Mouse (Mus musculus) midbrain, embryonic 14.5 days (tissue): ENCODE data around the gene Trappc6a. TPM values are rescaled to one million over a fixed set of nuclear protein-coding genes. Genes with fewer than 3 reads are reported as not detected.

Experiments used
- ATAC-seq: fragments of 200-750 bp; cut with Nextera tagmentation; 2 replicates; pipeline ENCODE4 v1.8.0; 2017; ENCODE audit warnings: moderate number of reproducible peaks, moderate library complexity; ENCODE audit not compliant: low FRiP score, low TSS enrichment
- DNase-seq: peaks from one replicate; pipeline ENCODE4 v3.0.0-alpha.2; 2015
- H3K27ac ChIP-seq: fragments of 300-500 bp; sonication (generic); replicated peaks from 2 replicates; pipeline ENCODE4 v1.5.1; 2014; ENCODE audit warnings: mild to moderate bottlenecking, low read depth, low read length, moderate library complexity
- H3K27me3 ChIP-seq: fragments of 300-500 bp; sonication (generic); 2 replicates; pipeline ENCODE4 v1.6.1; 2014; ENCODE audit warnings: low read length, control low read depth, mixed read lengths; ENCODE audit not compliant: control insufficient read depth, insufficient read depth
- H3K36me3 ChIP-seq: fragments of 300-500 bp; sonication (generic); 2 replicates; pipeline ENCODE4 v1.6.1; 2014; ENCODE audit warnings: low read length, control low read depth; ENCODE audit not compliant: control insufficient read depth, insufficient read depth
- H3K4me1 ChIP-seq: fragments of 300-500 bp; sonication (generic); 2 replicates; pipeline ENCODE4 v1.6.1; 2014; ENCODE audit warnings: mild to moderate bottlenecking, antibody characterized with exemption, low read length, control low read depth; ENCODE audit not compliant: control insufficient read depth, insufficient read depth
- H3K4me2 ChIP-seq: fragments of 300-500 bp; sonication (generic); 2 replicates; pipeline ENCODE4 v1.6.1; 2014; ENCODE audit warnings: mild to moderate bottlenecking, low read length, moderate library complexity
- H3K4me3 ChIP-seq: fragments of 300-500 bp; sonication (generic); replicated peaks from 2 replicates; pipeline ENCODE4 v1.5.1; 2014; ENCODE audit warnings: low read depth, low read length
- H3K9ac ChIP-seq: fragments of 300-500 bp; sonication (generic); replicated peaks from 2 replicates; pipeline ENCODE4 v1.6.1; 2014; ENCODE audit warnings: mild to moderate bottlenecking, low read length, moderate library complexity
- H3K9me3 ChIP-seq: fragments of 300-500 bp; sonication (generic); 2 replicates; pipeline ENCODE4 v1.6.1; 2016; ENCODE audit warnings: low read length, control low read depth, mixed read lengths; ENCODE audit not compliant: control insufficient read depth
- WGBS: fragments of 180-500 bp; shearing (Covaris S2); extraction: QIAGEN DNeasy Blood & Tissue Kit; methylation state at CpG from one replicate; pipeline ENCODE4 v1.1.7; 2014; 5-methylcytosine and 5-hydroxymethylcytosine counted together
- polyA plus RNA-seq: library from polyadenylated mRNA; unstranded; fragments of >200 nt; fragmentation: Nextera tagmentation; extraction: Ambion mirVana; gene quantifications from 2 replicates; pipeline ENCODE4 v1.2.1, GENCODE M21; 2014

The Trappc6a gene
- polyA plus RNA-seq, 1 experiment from 2014 or later = 30.1 TPM

DNA sequence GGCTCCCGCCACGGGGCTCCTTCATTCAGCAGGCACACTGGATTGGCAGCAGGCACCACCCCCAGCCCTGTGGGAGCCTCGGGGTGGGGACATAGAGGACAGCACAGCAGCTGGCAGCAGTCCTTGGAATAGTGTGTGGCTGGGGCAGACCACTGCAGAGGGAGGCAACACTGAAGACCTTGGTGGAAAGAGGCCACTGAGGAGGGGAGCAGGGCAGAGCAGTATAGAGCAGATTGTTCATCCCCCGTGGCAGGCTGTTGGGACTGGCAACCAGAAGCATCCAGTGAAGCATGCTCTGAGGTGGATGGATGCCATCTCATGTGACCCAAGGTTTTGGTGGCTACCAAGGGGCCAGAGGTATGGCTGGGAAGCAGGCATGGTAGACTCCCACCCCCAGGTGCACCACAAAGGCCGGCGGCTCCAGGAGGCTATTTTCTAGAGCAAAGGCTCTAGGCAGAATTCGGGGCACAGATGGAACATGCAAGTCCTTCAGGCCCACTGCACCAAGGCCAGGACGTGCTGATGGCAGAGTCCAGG lies 34.0 kb downstream of the Trappc6a start:
- Histone ChIP-seq H3K4me1 (peaks cover 11% of the 10 kb centered on the region; the same call in 1 of the 2 replicates), H3K27me3 (no peaks in the 10 kb centered on the region), H3K4me2 (no peak overlapping the region), H3K4me3 (no peak overlapping the region), H3K27ac (peak overlapping the region; percentile 38; the same call in 1 of the 2 replicates), H3K9ac (no peak overlapping the region), H3K9me3 (no peaks in the 10 kb centered on the region), H3K36me3 (no peaks in the 10 kb centered on the region)
- DNase-seq (peak; percentile 64), ATAC-seq (peak; percentile 83)
- 53% methylated on average over 8 of the region's 8 CpGs for WGBS

DNA sequence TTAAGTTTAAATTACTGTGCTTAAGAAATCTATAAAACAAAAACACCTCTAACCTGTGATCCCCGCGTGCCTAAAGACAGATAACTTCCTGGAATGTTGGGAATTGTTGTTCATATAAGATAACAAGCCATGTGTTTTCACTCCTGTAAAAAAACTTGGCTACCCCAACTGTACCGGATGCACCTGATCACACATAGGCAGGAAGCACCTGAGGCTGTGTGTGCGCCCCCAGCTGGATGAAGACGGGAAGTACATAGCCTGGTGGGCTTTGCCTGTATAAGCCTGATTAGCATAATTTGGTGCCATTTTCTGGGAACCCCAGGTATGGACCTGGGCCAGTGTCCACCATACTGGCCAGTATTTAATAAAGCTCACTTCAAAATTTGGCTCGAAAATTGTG lies 35.4 kb downstream of the Trappc6a start:
- no peaks in the 10 kb centered on the region for H3K36me3 ChIP-seq
- peaks cover 11% of the 10 kb centered on the region; the same call in 1 of the 2 replicates for H3K4me1 ChIP-seq
- DNase-seq (no peak), ATAC-seq (no peak)
- no peak overlapping the region for H3K4me3 ChIP-seq
- H3K9me3 ChIP-seq = no peaks in the 10 kb centered on the region
- no peak overlapping the region for H3K4me2 ChIP-seq
- no peak overlapping the region for H3K9ac ChIP-seq
- H3K27ac ChIP-seq = no peak overlapping the region
- WGBS = 63% methylated on average over 6 of the region's 6 CpGs
- no peaks in the 10 kb centered on the region for H3K27me3 ChIP-seq

DNA sequence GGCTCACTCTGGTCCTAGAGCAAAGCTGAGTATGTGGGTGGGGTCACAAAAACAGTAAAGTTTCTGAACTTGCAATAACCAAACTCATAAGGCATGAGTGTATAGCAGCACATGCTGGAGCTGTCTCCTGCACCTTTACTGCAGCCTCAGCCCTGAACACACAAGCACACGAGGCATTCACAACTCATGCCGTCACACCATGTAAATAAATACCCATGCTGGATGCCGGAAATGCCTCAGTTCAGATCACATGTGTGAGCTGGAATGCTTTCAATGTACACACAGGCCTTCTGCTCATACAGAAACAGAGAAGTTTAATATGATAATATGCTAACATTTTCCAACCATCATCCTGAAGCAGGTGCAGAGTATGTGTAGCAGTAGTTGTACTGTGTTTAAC lies 37.8 kb downstream of the Trappc6a start:
- H3K4me3 ChIP-seq = no peak overlapping the region
- whole genome bisulfite sequencing = 84% methylated on average over 3 of the region's 3 CpGs
- H3K9me3 ChIP-seq = no peaks in the 10 kb centered on the region
- H3K27ac ChIP-seq = no peak overlapping the region
- H3K4me1 ChIP-seq = peaks cover 11% of the 10 kb centered on the region; the same call in 1 of the 2 replicates
- H3K27me3 ChIP-seq = no peaks in the 10 kb centered on the region
- no peaks in the 10 kb centered on the region for H3K36me3 ChIP-seq
- DNase-seq (no peak), ATAC-seq (no peak)
- H3K9ac ChIP-seq = no peak overlapping the region
- H3K4me2 ChIP-seq = no peak overlapping the region

DNA sequence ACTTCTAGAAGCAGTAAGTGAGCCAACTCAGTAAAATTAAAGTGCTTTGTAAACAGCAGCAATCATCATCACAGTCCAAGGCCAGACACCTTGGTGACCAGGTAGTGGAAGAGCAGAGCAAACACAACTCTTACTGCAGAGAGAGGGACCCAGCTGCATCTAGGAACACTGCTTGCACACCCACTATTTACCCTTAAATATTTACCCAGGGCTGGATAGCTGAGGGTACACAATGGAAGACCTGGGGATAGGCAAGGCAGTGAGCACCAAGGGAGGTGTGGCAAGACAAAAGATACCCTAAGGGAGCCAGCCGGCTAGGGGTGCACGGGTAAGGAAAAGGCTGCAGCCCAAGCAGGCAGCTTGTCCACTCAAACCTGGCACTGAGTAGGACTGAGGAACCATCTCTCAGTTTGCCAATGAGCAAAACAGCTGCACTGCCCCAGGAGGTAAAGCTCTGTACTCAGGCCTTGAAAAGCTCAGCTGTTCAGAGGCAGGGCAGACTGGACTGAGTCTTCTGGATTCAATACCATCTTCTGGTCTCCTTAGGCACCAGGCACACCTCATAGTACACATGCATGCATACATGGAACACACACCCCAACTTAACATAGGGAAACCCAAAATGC lies 39.3 kb downstream of the Trappc6a start:
- Histone ChIP-seq H3K36me3 (0 out of 2 replicates have a peak, but pooled peaks cover under 1% of the 10 kb centered on the region), H3K4me2 (no peak overlapping the region), H3K27me3 (no peaks in the 10 kb centered on the region), H3K4me1 (peaks cover 4% of the 10 kb centered on the region; the same call in 1 of the 2 replicates), H3K4me3 (no peak overlapping the region), H3K9ac (no peak overlapping the region), H3K9me3 (no peaks in the 10 kb centered on the region), H3K27ac (no peak overlapping the region)
- WGBS = 48% methylated on average over 2 of the region's 2 CpGs
- DNase-seq (no peak), ATAC-seq (no peak)

DNA sequence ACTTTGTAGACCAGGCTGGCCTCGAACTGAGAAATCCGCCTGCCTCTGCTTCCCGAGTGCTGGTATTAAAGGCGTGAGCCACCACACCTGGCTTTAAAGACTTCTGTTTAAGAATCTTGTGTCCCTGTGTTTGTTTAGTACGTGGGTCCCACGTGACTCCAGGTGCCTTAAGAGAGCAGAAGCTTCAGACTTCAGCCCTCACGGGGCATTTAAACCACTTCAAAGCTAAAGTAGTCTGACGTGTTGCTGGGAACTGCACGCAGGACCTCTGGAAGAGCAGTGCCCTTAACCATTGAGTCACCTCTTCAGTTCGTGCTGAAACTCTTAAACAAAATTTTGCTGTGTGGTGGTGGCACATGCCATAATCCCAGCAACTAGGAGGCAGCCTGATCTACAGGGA lies 41.2 kb downstream of the Trappc6a start:
- 92% methylated on average over 10 of the region's 10 CpGs for WGBS
- H3K36me3 ChIP-seq = peaks cover 8% of the 10 kb centered on the region; the same call in 1 of the 2 replicates

DNA sequence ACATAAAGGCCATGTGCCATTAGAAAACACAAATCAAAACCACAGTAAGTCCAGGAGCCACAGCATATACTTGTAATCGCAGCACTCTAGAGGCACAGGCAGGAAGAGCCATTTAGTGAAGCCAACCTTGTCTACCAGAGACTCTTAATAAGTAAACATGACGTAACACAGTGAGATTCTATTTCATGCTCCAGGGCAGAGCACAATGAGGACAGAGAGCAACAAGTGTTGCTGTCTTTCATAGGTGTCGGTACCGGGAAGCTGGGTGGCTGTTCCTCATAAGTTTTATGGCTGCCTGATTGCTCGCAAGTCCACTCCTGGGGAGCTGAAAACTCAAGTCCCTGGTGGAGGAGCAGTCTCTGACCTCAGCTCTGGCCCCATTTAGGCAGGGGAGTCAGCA lies 43.4 kb downstream of the Trappc6a start:
- Histone ChIP-seq H3K4me3 (no peak overlapping the region), H3K36me3 (peaks cover 19% of the 10 kb centered on the region), H3K27ac (no peak overlapping the region), H3K27me3 (no peaks in the 10 kb centered on the region), H3K4me1 (no peaks in the 10 kb centered on the region), H3K4me2 (no peak overlapping the region), H3K9me3 (no peaks in the 10 kb centered on the region), H3K9ac (no peak overlapping the region)
- no peak for ATAC-seq
- WGBS = 87% methylated on average over 5 of the region's 5 CpGs
- DNase-seq = no peak

More for the DNA sequence above, 41.2 kb downstream of the Trappc6a start:
- ATAC-seq = no peak
- Histone ChIP-seq H3K4me3 (no peak overlapping the region), H3K27me3 (no peaks in the 10 kb centered on the region), H3K9me3 (no peaks in the 10 kb centered on the region), H3K4me2 (no peak overlapping the region), H3K27ac (no peak overlapping the region), H3K9ac (no peak overlapping the region), H3K4me1 (no peaks in the 10 kb centered on the region)
- no peak for DNase-seq

DNA sequence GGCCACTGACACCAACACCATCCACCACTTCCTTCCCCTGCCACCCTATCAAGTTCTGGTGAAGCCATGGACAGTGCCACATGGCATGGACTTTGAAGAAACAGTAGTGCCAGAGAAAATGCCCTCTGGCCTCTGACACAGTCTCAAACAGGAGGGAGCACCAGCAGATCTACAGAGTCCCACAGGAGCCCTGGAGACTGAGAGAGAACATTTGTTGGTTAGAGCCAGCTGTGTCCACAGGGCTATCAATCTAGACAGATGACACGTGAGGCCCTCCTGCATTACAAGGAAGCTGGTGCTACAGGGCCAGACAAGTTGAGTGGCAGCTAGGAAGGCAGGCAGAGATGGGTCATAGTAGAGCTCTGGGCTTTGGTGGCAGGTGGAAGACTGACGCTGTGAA lies 44.2 kb downstream of the Trappc6a start:
- no peak for ATAC-seq
- no peak overlapping the region for H3K27ac ChIP-seq
- no peak for DNase-seq
- H3K36me3 ChIP-seq = peaks cover 24% of the 10 kb centered on the region
- H3K4me3 ChIP-seq = no peak overlapping the region
- no peaks in the 10 kb centered on the region for H3K27me3 ChIP-seq
- 82% methylated on average over 2 of the region's 2 CpGs for WGBS
- no peaks in the 10 kb centered on the region for H3K9me3 ChIP-seq
- H3K4me1 ChIP-seq = no peaks in the 10 kb centered on the region
- H3K4me2 ChIP-seq = no peak overlapping the region
- H3K9ac ChIP-seq = no peak overlapping the region

DNA sequence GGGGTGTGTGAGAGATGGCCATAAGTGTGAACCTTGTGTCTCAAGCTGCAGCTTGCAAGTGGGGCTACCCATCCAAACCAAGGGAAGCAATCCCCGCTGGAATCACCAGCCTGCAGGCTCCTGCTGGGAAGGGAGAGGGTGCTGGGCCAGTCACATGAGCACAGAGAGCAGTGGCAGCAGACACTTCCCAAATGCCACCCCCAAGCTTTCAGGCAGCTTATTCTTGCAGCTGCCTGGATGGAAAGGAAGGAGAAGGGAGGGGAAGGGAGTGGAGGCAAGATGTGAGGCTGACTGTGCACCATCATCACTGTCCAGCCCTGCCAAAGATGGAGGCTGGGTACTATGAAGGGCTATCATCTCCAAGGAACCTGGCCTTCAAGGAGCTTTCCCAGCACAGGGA lies 46.0 kb downstream of the Trappc6a start:
- 78% methylated on average over 1 of the region's 1 CpGs for whole genome bisulfite sequencing
- no peak overlapping the region for H3K27ac ChIP-seq
- no peak overlapping the region for H3K4me3 ChIP-seq
- DNase-seq (no peak), ATAC-seq (no peak)
- peaks cover 10% of the 10 kb centered on the region for H3K4me1 ChIP-seq
- no peak overlapping the region for H3K9ac ChIP-seq
- H3K4me2 ChIP-seq = no peak overlapping the region
- no peaks in the 10 kb centered on the region for H3K27me3 ChIP-seq
- H3K36me3 ChIP-seq = peaks cover 32% of the 10 kb centered on the region
- no peaks in the 10 kb centered on the region for H3K9me3 ChIP-seq

DNA sequence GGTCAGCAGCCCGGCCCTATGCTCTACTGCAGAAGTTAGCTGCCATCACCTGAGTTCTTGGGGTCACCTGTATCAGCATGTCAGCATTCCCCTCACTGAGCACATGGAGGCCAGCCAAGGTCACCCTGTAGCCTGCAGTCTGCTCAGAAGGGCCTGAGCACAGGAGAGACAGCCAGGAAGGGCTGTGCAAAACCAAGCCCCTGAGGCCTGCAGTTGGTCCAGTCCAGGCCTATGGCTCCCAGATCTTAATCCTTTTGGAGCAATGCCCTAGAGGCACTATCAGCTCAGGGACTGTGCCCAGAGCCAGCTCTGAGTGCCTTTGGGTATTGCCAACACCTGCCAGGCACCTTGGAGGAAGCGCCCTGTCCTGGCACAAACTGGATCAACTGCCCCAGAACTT lies 48.9 kb downstream of the Trappc6a start:
- Histone ChIP-seq H3K4me1 (peaks cover 31% of the 10 kb centered on the region), H3K36me3 (peaks cover 32% of the 10 kb centered on the region), H3K27me3 (no peaks in the 10 kb centered on the region), H3K4me2 (no peak overlapping the region), H3K9me3 (no peaks in the 10 kb centered on the region), H3K27ac (no peak overlapping the region), H3K4me3 (no peak overlapping the region), H3K9ac (no peak overlapping the region)
- DNase-seq (no peak), ATAC-seq (no peak)
- 94% methylated on average over 2 of the region's 2 CpGs for WGBS
